ENCODE assay signal across 23 mouse cellular contexts in genomic region chr16:38767761-38768160, GRCm38 (mm10). TPM values are rescaled to one million over a fixed set of nuclear protein-coding genes. Genes with fewer than 3 reads are reported as not detected.
DNase-seq lines count a peak whose midpoint lies in the region; ATAC-seq and TF ChIP-seq lines count a peak whose summit lies in the region.
"Had no signal": no experiment of that assay in that cellular context is flagged by ENCODE, and none has a peak within 500 bp of the region (broad histone marks: within the 10 kb centered on the region; RNA-seq: fewer than 3 reads in every experiment).

No protein-coding gene starts in this region.

- no peak overlapping the region for H3K9ac ChIP-seq in forebrain, postnatal 0 days
- no peak overlapping the region for H3K9ac ChIP-seq in forebrain, embryonic 16.5 days (replicated peaks; ENCODE audit: low read depth, low read length)
- H3K9ac ChIP-seq in lung, postnatal 0 days (replicated peaks; ENCODE audit: low read depth) = no peak overlapping the region
- H3K9ac ChIP-seq: heart, embryonic 13.5 days; hindbrain, embryonic 14.5 days; lung, embryonic 15.5 days; midbrain, embryonic 13.5 days; neural tube, embryonic 15.5 days had no signal

- ATAC-seq in forebrain, postnatal 0 days = no peak
- ATAC-seq in forebrain, embryonic 16.5 days = no peak
- ATAC-seq in lung, postnatal 0 days = peak; percentile 63
- ATAC-seq: CD4-positive, CD25-positive, alpha-beta regulatory T cell, adult 4 months; midbrain, embryonic 13.5 days; Patski had no signal

- no peak overlapping the region for H3K4me3 ChIP-seq in forebrain, postnatal 0 days (ENCODE audit: low read depth, low read length)
- H3K4me3 ChIP-seq in forebrain, embryonic 16.5 days (replicated peaks; ENCODE audit: low read length) = no peak overlapping the region
- H3K4me3 ChIP-seq in lung, postnatal 0 days (ENCODE audit: low read depth, low read length) = no peak overlapping the region
- H3K4me3 ChIP-seq: heart, embryonic 13.5 days; lung, embryonic 15.5 days; midbrain, embryonic 13.5 days; neural tube, embryonic 15.5 days had no signal

- TF ChIP-seq CTCF in forebrain, postnatal 0 days (IDR thresholded peaks at IDR 0.05; ENCODE audit: low read depth) = no peak
- no peak for TF ChIP-seq CTCF in lung, postnatal 0 days (IDR thresholded peaks at IDR 0.05)
- TF ChIP-seq CTCF in brain, embryonic 14.5 days (IDR thresholded peaks at IDR 0.05; ENCODE audit: borderline replicate concordance, extremely low read depth, insufficient read depth, insufficient read length) = no peak

- intact Hi-C loops in heart, postnatal 14 days (cut with DNase I) = no loop called here

- DNase-seq in forebrain, postnatal 0 days = peak; percentile 17
- peak; percentile 80 for DNase-seq in lung, postnatal 0 days (ENCODE audit: low spot score)
- no peak for DNase-seq in lung, adult 18-20 months
- peak; percentile 25 for DNase-seq in brain, embryonic 14.5 days (ENCODE audit: low read depth)
- peak; percentile 67 to 84 for DNase-seq in layer of hippocampus, postnatal 14 days (ENCODE audit: low spot score in 2 of 2)
- no peak for DNase-seq in heart, postnatal 14 days
- DNase-seq in kidney, postnatal 10 days = no peak
- DNase-seq: adrenal gland, postnatal 14 days; cerebellum, adult 11-12 months; gastrocnemius, postnatal 10 days; heart, adult 18-20 months; heart, postnatal 36 days; kidney, adult 8-10 months; kidney, postnatal 25 days; spleen, adult 18-20 months had no signal

- no peaks in the 10 kb centered on the region for H3K9me3 ChIP-seq in forebrain, postnatal 0 days (ENCODE audit: low read length)
- no peaks in the 10 kb centered on the region for H3K9me3 ChIP-seq in forebrain, embryonic 16.5 days (ENCODE audit: control insufficient read depth, low read length)
- no peaks in the 10 kb centered on the region for H3K9me3 ChIP-seq in lung, postnatal 0 days (ENCODE audit: low read length)
- H3K9me3 ChIP-seq: heart, embryonic 13.5 days; lung, embryonic 15.5 days; midbrain, embryonic 13.5 days; neural tube, embryonic 15.5 days had no signal

- H3K4me1 ChIP-seq in forebrain, postnatal 0 days (ENCODE audit: insufficient read depth) = no peaks in the 10 kb centered on the region
- H3K4me1 ChIP-seq in forebrain, embryonic 16.5 days (replicated peaks; ENCODE audit: control insufficient read depth, insufficient read depth, low read length) = no peaks in the 10 kb centered on the region
- H3K4me1 ChIP-seq in lung, postnatal 0 days (ENCODE audit: insufficient read depth, low read depth, low read length) = peaks cover 7% of the 10 kb centered on the region; the same call in 1 of the 2 replicates
- H3K4me1 ChIP-seq: midbrain, embryonic 13.5 days had no signal

- no peaks in the 10 kb centered on the region for H3K27me3 ChIP-seq in forebrain, postnatal 0 days (ENCODE audit: insufficient read depth, low read length)
- H3K27me3 ChIP-seq in forebrain, embryonic 16.5 days (replicated peaks; ENCODE audit: control insufficient read depth, insufficient read depth, low read length) = no peaks in the 10 kb centered on the region
- H3K27me3 ChIP-seq in lung, postnatal 0 days (replicated peaks; ENCODE audit: insufficient read depth, low read length) = no peaks in the 10 kb centered on the region
- H3K27me3 ChIP-seq: heart, embryonic 13.5 days; lung, embryonic 15.5 days; midbrain, embryonic 13.5 days; neural tube, embryonic 15.5 days; Patski had no signal

- H3K27ac ChIP-seq in forebrain, postnatal 0 days (ENCODE audit: low read depth, low read length) = no peak overlapping the region
- no peak overlapping the region for H3K27ac ChIP-seq in forebrain, embryonic 16.5 days (ENCODE audit: low read length)
- no peak overlapping the region for H3K27ac ChIP-seq in lung, postnatal 0 days (ENCODE audit: low read length)
- H3K27ac ChIP-seq: heart, embryonic 13.5 days; hindbrain, embryonic 14.5 days; lung, embryonic 15.5 days; midbrain, embryonic 13.5 days; neural tube, embryonic 15.5 days had no signal

- TF ChIP-seq POLR2A in brain, embryonic 14.5 days (IDR thresholded peaks at IDR 0.05; ENCODE audit: borderline replicate concordance, extremely low read depth, insufficient read depth, insufficient read length, poor library complexity, severe bottlenecking) = no peak

- peaks cover 48% of the 10 kb centered on the region for H3K36me3 ChIP-seq in forebrain, postnatal 0 days (ENCODE audit: insufficient read depth)
- peaks cover 8% of the 10 kb centered on the region; the same call in 1 of the 2 replicates for H3K36me3 ChIP-seq in forebrain, embryonic 16.5 days (ENCODE audit: control insufficient read depth, insufficient read depth)
- peaks cover 13% of the 10 kb centered on the region; the same call in 1 of the 2 replicates for H3K36me3 ChIP-seq in lung, postnatal 0 days (ENCODE audit: insufficient read depth, low read length)

- TF ChIP-seq EP300 in lung, postnatal 0 days (IDR thresholded peaks at IDR 0.05) = no peak; the same call in 1 of the 2 replicates

- H3K4me2 ChIP-seq in forebrain, postnatal 0 days (ENCODE audit: low read depth) = no peak overlapping the region
- no peak overlapping the region for H3K4me2 ChIP-seq in forebrain, embryonic 16.5 days (ENCODE audit: low read length)
- H3K4me2 ChIP-seq in lung, postnatal 0 days (replicated peaks; ENCODE audit: low read depth, low read length) = no peak overlapping the region
- H3K4me2 ChIP-seq: heart, embryonic 13.5 days; hindbrain, embryonic 14.5 days; lung, embryonic 15.5 days; midbrain, embryonic 13.5 days; neural tube, embryonic 15.5 days had no signal

- 75% methylated on average over 8 of the region's 8 CpGs for WGBS in forebrain, postnatal 0 days
- 72% methylated on average over 8 of the region's 8 CpGs for WGBS in forebrain, embryonic 16.5 days
- WGBS in lung, postnatal 0 days = 68% methylated on average over 8 of the region's 8 CpGs

RNA-seq across cellular contexts. Expression of gene B4galt4, which starts 25.7 kb away (rescaled TPM):
- 25.0 and 32.9 TPM in 2 replicates for total RNA-seq in forebrain, postnatal 0 days (2014; rRNA removed)
- 26.6 and 27.3 TPM in 2 replicates for polyA plus RNA-seq in forebrain, postnatal 0 days (2015; fragmentation: Nextera tagmentation; extraction: Ambion mirVana)
- polyA plus RNA-seq in forebrain, embryonic 16.5 days (2015; fragmentation: Nextera tagmentation; extraction: Ambion mirVana) = 25.8 and 32.2 TPM in 2 replicates
- 49.0 and 50.0 TPM in 2 replicates for polyA plus RNA-seq in lung, postnatal 0 days (2015; fragmentation: Nextera tagmentation; extraction: Ambion mirVana)
- polyA plus RNA-seq in brain, embryonic 14.5 days (2012; rRNA removed) = 14.1 and 18.8 TPM in 2 replicates
- 10 to 100 TPM; 28.1 to 35.9 TPM for total RNA-seq in layer of hippocampus, postnatal 14 days (2021)
- 10 to 100 TPM; 12.0 to 14.3 TPM for total RNA-seq in heart, postnatal 14 days (2021)

RNA-seq across cellular contexts. Expression of gene Upk1b, which starts 32.4 kb away (rescaled TPM):
- total RNA-seq in forebrain, postnatal 0 days (2014; rRNA removed) = 0.15 and 1.3 TPM in 2 replicates
- polyA plus RNA-seq in forebrain, postnatal 0 days (2015; fragmentation: Nextera tagmentation; extraction: Ambion mirVana) = 0.57 and 0.62 TPM in 2 replicates
- 0.18 and 0.34 TPM in 2 replicates for polyA plus RNA-seq in forebrain, embryonic 16.5 days (2015; fragmentation: Nextera tagmentation; extraction: Ambion mirVana)
- 61.3 and 71.6 TPM in 2 replicates for polyA plus RNA-seq in lung, postnatal 0 days (2015; fragmentation: Nextera tagmentation; extraction: Ambion mirVana)
- polyA plus RNA-seq in brain, embryonic 14.5 days (2012; rRNA removed) = 1.3 and 2.7 TPM in 2 replicates
- under 1 TPM; 0.52 to 0.67 TPM for total RNA-seq in layer of hippocampus, postnatal 14 days (2021)
- total RNA-seq in heart, postnatal 14 days (2021) = 1 to 10 TPM; 6.7 to 8.1 TPM
- total RNA-seq: gastrocnemius, postnatal 10 days had no signal
- polyA plus RNA-seq: CD4-positive, CD25-positive, alpha-beta regulatory T cell, adult 4 months; Patski had no signal

RNA-seq across cellular contexts. Expression of gene Arhgap31, which starts 54.7 kb away (rescaled TPM):
- total RNA-seq in forebrain, postnatal 0 days (2014; rRNA removed) = 7.7 and 9.6 TPM in 2 replicates
- 1.8 and 2.4 TPM in 2 replicates for polyA plus RNA-seq in forebrain, postnatal 0 days (2015; fragmentation: Nextera tagmentation; extraction: Ambion mirVana)
- polyA plus RNA-seq in forebrain, embryonic 16.5 days (2015; fragmentation: Nextera tagmentation; extraction: Ambion mirVana) = 3.8 and 4.5 TPM in 2 replicates
- 19.2 and 23.6 TPM in 2 replicates for polyA plus RNA-seq in lung, postnatal 0 days (2015; fragmentation: Nextera tagmentation; extraction: Ambion mirVana)
- 3.2 and 7.0 TPM in 2 replicates for polyA plus RNA-seq in brain, embryonic 14.5 days (2012; rRNA removed)
- total RNA-seq in layer of hippocampus, postnatal 14 days (2021) = 10 to 100 TPM; 24.1 to 25.4 TPM
- 10 to 100 TPM; 50.0 to 50.9 TPM for total RNA-seq in heart, postnatal 14 days (2021)

Comparison
In these comparisons a context has a peak if more than half of its experiments do, and no peak if none do; other contexts are left out.
1. DNase-seq: peak in forebrain, postnatal 0 days (single experiment), lung, postnatal 0 days (single experiment), brain, embryonic 14.5 days (single experiment) and layer of hippocampus, postnatal 14 days (2 of 2); none in lung, adult 18-20 months (0 of 2), heart, postnatal 14 days (0 of 2) and kidney, postnatal 10 days (single experiment).
2. RNA of gene Upk1b, which starts 32.4 kb away (polyA plus RNA-seq): 61.3 to 71.6 TPM in lung, postnatal 0 days; 1.3 to 2.7 TPM in brain, embryonic 14.5 days, 0.57 to 0.62 TPM in forebrain, postnatal 0 days and 0.18 to 0.34 TPM in forebrain, embryonic 16.5 days; every median in the first group is over 10 times any median in the second.